Mouse (Mus musculus): ENCODE data around the gene Olfr266.

The Olfr266 gene

DNA sequence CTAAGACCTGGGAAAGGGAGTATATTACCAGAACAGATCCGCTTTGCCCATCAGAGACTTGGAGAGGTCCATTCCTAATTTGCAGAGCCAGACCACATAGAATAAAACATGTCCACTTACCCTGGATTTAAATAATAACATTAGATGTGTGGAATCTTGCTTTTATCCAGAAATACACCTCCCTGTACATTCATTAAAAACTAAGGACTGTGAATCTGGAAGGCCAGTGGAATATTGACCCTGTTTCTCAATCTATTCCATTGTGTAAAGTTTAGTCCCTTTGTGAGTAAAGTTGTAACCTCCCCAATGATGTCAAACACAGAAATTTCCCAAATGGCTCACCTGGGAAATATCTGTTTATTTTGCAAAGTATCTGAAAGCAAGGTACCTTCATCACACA is at the start of gene Olfr266:
TSS of gene Olfr266 (minus strand) at position 101 of the 400 bp plus-strand sequence.
- DNase-seq = no peak

DNA sequence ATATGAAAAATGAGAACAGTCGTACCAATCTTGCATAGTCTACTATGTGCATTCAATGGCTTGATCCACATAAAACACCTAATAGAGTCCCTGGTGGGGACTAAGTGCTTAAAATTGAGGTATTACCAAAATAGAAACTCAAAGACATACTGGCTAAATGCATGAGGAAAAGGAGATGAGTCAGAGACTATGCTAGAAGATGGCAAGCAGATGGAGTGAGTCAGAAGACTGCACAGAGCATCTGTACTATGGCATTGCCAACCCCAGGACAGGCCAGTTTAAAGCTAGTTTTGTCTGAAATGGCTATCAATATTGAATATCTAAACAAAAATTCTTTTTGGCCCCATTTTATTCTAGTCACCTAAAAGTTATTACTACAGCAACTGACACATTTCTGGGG is 49.5 kb upstream of the Olfr266 start:
- peak; percentile 40 for DNase-seq

DNA sequence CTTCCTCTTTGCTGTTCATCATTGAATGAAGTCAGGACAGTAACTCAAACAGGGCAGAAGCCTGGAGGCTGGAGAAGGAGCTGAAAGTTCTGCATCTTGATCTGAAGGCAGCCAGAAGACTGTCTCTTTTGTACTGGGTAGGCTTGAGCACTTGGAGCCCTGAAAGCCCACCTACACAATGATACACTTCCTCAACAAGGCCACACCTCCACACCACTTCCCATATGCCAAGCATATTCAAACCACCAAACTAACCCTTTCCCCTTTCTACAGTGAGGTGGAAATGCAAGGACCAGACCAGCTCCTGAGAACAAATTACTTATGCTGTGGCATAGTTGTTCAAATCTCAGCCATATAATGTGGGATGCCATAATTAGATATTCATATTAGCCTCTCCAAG is 46.8 kb upstream of the Olfr266 start:
- no peak for DNase-seq

DNA sequence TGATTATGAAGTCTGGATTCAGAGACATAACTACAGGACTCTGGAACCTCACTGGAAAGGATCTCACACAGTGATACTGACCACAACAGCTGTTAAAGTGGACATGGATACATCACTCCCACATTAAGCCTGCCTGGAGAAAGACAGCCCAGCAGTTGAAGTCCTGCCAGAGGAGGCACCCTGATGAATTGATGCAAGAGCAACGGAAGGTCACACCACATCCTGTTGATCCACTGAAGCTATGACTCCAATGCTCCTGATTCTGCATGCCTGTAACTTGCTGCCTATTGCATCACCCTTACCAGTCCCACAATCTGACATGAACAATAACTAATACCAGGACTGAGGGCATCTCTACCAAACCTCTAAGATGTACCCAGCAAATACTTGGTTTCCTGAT is 6.0 kb upstream of the Olfr266 start:
- DNase-seq = no peak

DNA sequence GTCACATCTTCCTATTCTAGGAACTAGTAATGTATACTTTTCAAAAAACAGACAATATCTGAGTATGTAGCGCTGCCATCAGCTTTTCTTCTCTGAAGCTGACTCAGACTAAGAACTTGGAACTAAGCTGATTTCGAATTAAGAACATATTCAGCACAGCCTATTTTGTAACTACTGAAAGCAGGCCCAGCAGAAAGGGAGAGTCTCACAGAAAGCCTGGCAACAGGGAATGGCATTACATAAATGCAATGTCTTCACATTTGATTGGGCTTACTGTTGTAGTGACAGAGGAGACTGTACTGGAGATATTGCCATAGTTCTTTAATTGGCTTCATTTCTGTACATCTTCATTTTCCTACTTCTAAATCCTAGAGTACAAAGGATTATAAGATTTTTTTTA is 8.4 kb downstream of the Olfr266 start:
- no peak for DNase-seq

DNA sequence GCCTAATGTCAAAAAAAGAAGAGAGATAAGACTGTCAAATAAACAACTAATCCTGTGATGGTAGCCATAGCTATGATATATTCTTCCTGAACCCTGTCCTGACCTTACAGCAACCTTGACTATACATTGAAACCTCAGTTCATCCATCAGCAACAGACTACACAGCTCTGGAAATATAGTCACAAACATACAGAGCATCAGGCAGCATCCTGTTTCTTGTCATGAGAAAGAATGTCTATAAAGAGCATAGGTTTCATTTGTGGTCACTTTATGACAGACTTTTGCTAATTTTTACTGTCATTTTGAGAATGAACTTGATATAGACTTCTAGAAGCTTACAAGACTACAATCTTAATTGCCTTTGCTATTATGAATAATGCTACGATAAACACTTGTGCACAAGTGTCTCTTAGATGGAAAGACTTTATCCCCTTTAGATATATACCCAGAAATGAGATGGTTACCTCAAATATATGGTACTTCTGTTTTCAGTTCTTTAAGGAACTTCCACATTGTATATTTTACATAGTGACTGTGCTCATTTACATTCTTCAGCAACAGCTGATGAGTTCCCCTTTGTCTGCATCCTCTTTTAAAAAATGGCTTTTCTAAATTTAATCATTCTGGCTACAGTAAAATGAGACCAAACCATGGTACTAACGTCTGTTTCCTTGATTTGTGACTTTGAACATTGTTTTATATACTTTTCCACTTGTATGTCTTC is 17.0 kb downstream of the Olfr266 start:
- no peak for DNase-seq

DNA sequence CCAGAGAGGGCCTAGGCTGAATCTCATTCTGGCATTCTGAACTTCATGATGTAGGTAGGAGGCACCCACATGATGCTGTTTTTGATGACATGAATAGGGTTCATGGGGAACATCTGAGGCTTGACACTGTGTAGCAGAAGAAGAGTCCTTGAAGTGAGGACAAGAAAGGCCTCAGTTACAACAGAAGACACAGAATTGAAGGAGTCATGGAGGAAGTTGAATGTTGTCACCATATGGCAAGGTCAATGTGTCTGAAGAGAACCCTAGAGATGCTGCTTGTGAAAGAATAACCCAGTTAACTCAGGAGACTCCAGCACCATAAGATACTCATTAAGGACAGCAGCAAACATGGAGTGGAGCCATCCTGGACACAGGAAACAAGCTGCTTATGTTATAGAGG is 28.0 kb downstream of the Olfr266 start:
- no peak for DNase-seq

DNA sequence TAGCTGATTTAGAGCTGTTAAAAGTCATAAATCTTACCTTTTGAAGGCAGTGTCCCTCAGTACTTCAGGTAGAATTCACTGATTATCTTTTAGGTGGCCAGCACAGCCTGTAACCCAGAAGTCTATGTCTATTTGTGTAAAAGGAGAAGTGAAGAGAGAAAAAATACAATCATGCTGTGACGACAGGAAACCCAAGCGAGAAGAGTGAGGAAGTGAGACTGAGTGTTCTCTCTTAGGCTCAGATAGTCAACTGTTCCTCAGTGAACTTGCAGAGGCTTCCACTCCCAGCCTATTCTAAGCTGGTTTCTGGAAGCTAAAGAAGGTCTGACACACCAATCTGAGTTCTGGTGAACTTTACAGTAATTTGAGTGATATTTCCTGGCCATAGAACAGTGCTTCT is 36.2 kb downstream of the Olfr266 start, which contains the start of gene Cd53:
TSS of gene Cd53 (minus strand) at position 220 of the 400 bp plus-strand sequence.
- no peak for DNase-seq

DNA sequence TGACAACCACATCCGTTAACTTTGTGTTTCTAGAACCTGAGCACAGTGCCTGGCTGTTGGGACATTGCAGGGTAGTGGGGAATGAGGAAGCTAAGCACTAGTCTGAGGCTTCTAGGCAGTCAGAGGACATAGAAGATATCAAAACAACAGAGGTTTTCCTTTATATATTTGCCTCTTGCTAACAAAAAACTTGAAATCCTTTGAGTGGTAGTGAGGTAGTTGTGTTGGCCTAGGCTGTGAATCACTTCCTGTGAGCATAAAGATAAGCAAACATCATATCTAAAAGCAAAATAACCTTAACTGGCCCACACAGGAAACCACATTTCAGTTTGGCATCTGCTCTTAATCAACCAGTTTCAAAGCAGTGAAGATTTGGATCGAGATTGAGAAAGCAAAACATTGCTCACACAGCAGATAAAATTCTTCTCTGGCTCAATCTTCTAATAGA is 37.6 kb downstream of the Olfr266 start:
- no peak for DNase-seq

DNA sequence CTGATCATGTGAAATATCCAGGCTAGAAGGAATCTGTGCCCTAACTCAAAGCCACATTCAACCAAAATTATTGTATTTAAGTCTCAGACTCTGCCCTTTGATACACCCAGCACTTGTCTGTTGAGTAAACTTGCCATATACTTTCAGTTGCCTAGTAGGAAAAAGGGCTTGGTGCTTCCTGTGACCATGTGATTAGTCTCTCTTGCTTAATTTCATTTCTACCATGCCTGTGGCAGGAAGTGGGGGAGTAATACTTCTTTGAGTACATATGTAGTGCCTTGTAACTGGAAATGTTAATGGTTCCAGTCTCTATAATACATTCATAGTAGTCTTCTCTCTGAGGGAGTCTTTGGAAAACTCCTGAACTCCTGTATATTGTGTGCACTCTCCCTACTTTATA is 38.1 kb downstream of the Olfr266 start:
- DNase-seq = no peak

DNA sequence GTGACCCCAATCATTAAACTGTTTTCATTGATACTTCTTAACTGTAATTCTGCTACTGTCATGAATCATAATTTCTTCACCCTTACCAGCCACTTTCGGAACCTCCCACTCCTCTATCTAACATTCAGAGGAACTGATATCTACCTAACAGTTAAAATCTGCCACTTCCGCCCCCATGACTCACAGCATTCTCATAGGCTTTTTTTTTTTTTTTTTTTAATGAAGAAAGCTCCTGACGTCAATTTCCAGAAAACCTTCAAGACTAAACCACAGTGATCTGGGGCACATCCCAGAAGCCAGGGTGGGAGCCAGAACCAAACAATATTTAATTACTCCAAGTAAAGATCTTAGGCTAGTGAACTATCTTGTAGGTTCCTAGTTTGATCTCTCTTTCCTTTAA is 41.0 kb downstream of the Olfr266 start:
- DNase-seq = no peak

DNA sequence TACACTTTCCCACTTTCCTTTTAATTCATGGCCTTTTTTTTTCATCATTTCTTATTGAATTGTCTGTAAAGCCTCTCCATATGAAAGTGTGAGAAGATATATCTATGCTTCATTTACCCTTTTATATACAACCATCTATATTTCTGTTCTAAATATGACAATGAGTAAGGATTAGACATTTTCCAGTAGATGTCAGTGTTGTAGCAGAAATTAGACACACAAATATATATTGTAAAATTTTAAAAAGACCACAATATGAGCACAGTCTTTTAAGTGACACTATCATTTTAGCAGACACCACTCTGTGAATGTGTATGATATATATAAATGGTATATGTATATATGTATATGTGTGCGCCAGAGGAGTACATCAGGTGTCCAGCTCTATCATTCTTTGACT is 54.3 kb downstream of the Olfr266 start:
- DNase-seq = no peak
